Mouse (Mus musculus) gonadal fat pad, adult 2 months (tissue): ENCODE data around the gene Map2k3. TPM values are rescaled to one million over a fixed set of nuclear protein-coding genes. Genes with fewer than 3 reads are reported as not detected.

ENCODE experiments used
- DNase-seq: peaks from one replicate; pipeline ENCODE4 v3.0.0-alpha.2; 2012; ENCODE audit warnings: low read depth
- polyA plus RNA-seq: library from polyadenylated mRNA; depleted of rRNA; stranded (reverse); fragments of >200 nt; gene quantifications from 2 replicates; pipeline ENCODE4 v1.2.3, GENCODE M21; 2012; rRNA removed

Gene Map2k3
- polyA plus RNA-seq, 1 experiment: 30.9 TPM

DNA sequence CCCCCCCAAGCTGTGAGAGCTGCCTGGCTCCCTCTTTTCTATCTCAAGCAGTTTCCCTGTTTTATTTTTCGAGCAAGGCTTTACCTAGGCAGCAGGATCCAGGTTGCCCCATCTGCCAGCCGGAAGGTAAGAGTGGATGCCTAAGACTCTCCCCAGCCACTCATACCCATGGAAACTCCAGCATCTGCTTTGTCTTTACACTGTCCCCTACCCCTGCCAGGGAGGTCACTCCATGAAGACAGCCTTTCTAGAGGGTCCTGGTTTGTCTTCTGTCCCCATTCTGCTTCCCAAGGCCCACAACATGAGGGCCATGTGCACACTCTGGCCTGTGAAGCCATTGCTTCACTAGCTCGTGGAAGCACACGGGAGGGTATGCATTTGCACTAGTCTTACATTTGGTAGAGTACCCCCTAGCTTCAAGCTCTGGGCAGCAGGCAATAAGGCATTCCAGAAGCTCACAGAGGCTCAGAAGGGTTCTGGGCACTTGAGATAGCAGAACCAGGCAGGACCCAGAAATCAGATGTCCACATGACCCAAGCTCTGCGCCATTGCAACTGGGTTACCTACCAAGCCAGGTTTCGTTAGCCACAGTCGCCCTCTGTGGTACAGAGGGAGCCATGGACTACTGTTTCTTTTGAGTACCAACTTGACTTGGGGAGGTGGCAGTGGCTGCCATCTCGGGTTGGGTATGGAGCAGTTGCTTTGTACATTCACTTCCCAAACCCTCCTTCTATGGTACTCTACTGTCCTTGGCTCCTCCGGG is 24.0 kb downstream of the Map2k3 start:
- DNase-seq: no peak

DNA sequence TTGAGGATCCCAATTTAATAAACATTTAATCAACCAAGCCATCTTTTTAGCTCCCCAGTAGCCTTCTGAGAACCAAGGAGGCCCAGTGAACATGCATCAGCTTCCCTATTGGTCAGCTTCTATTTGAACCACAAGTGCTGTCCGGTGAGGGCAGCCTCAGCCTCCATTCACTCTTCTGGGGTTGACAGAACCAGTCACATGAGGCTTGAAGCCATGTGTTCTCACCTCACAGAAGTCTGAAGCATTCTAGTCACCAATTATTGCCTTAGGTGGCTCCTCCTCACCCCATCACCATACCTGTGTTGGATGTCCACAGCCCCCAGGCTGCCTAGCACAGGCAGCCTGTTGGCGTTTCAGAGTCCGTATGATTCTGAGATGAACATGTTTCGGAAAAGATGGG is 27.1 kb downstream of the Map2k3 start:
- no peak for DNase-seq

DNA sequence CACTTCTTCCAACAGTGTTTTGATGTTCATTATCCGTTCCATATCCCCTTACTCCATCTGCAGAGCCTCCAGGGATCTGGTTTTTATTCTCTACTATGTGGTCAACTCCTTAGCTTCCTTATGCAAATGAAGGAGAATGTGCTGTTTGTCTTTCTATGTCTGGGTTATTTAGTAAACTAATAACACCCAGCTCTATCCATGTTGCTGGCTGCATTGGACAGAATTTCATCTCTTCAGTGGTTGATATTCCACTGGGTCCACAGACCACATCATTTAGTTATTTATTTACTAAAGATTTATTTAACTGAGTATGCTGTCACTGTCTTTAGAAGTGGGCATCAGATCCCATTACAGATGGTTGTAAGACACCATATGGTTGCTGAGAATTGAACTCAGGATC is 29.3 kb downstream of the Map2k3 start:
- DNase-seq: no peak

DNA sequence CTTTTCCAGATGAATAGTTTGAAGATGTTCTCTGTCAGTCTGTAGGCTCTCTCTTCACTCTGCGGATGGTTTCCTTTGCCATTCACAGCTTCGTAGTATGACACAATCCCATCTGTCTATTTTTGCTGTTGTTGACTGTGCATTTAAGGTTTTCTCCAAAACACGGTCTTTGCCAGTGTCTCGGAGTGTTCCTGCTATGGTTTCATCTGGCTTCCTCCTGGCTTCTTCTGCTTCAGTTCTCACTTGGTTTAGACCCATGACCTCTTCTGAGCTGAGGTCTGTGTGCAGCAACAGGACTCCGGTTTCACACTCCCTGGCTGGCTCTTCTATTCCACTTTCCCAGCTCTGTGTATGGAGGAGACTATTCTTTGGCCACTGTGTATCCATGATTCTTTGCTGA is 30.9 kb downstream of the Map2k3 start:
- no peak for DNase-seq

DNA sequence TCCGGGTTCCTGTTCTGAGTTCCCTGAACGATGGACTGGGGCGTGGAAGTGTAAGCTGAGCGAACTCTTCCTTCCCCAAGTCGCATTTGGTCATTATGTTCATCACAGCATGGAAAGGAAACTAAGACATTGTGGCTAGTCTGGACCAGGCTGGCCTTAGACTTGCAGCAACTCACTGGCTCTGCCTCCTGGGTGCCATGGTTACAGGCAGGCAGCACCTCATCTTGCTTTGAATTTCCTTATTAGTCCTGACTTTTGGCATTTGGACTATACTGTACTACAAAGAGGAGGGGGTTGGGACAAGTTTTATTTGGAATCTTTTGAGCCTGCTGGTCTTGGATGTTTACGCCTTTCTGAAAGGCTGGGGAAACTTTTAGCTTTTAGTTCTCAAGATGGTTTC is 35.1 kb downstream of the Map2k3 start:
- DNase-seq: no peak

DNA sequence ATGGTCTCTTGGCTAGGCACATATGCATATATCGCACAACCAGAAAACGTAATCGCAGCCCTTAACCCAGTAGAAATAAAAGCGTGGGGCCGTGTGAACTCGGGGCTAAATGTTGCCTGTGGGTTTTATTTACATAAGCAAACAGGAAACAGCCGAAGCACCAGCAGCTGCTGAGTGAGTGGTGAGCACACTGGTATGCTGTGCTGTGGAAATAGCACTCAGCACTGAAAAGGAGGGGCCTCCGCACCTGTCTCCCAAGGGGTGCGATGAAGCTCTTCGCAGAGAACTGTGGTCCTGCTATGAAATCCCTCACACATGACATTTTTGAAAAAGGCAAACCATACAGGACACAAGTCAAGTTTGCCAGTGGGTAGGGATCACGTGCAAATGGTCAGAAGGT is 43.3 kb downstream of the Map2k3 start:
- no peak for DNase-seq

DNA sequence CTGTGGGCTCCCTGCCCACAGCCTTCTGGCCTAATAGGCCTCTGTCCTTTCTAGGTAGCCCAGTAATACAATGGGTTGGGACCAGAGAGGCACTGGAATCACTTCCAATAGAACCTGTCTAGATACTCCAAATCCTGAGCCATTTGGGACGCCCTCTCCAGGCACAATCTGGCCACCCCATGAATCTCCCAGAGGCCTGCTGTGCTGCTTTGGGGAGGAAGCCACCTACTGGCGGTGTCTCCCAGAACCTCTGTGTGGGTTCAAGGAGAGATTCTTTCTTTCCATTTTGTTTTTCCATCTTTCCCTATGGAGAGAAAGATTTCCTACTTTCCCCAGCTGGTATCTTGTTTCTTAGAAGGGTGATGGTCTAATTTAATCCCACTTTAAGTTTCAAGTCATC is 44.4 kb downstream of the Map2k3 start:
- DNase-seq: no peak

DNA sequence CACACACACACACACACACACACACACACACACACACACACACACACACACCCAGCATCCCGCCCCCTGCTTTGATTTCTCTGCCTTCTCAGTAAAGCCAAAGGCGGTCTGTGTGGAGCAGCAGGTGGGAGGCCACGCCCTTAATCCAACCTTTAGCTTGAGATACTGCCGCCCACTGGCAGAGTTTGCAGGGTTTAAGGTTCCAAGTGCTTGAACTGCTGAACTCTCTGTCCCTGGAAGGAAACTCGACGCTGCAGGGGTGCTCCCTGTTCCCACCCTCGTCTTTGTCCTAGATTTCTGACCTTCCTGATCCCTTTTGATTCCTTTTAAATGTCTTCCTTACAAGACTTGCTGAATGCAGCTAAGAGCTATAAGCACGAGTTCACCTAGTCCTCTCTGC is 44.9 kb downstream of the Map2k3 start:
- DNase-seq: peak; percentile 12

DNA sequence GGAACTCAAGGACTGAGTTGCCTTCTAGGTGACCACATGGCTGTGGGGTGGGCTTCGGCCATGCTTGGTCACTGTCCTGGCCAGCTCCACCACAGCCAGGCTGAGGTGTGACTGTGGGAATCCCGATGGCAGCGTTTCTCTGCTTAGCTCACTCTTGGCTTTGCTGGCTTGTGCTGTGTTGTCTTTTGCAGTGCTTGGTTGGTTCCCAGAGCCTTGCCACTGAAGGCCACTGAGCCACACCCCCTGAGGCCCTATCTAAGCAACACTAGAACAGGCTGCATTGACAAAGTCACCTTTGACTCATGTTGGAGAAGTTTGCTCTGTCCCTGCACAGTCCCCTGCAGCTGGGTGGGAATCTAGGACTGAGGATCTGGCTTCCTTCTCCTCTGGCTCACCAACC is 45.3 kb downstream of the Map2k3 start:
- no peak for DNase-seq

DNA sequence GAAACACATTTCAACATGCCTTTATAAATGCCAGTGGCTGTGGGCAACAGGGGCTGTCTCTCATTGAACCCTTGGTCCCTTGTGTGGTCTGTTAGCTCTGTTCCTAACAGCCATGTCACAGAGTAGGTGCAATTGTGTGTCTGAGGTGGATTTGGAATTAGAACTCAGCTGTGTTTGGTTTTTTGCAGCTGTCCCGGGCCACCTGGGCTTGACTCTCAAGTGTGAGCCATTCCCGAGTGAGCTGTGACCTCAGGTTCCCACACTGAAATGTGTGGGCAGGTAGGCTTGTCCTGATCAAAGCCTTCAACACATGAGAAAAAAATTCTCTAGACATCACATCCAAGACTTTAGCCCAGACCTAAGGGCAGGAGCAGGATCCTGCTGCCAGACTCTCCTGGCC is 46.8 kb downstream of the Map2k3 start:
- no peak for DNase-seq

DNA sequence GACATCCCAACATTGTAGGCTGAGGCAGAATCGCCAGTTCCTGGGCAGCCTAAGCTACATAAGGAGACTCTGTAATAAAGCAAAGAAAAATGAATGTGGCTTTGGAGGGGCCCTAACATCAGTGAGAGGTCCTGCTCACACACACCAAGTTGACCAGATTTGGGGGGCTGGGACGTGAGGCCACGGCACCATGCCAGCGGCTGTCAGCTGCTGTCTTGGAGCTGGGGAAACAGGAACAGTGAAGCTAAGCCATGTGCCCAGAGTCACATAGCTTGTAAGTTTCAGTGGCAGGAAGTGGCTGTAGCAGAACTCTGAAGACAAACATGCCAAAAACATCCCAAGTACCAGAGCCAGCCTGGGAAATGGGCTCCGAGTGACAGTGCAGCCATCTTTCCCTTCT is 48.0 kb downstream of the Map2k3 start:
- DNase-seq: no peak

DNA sequence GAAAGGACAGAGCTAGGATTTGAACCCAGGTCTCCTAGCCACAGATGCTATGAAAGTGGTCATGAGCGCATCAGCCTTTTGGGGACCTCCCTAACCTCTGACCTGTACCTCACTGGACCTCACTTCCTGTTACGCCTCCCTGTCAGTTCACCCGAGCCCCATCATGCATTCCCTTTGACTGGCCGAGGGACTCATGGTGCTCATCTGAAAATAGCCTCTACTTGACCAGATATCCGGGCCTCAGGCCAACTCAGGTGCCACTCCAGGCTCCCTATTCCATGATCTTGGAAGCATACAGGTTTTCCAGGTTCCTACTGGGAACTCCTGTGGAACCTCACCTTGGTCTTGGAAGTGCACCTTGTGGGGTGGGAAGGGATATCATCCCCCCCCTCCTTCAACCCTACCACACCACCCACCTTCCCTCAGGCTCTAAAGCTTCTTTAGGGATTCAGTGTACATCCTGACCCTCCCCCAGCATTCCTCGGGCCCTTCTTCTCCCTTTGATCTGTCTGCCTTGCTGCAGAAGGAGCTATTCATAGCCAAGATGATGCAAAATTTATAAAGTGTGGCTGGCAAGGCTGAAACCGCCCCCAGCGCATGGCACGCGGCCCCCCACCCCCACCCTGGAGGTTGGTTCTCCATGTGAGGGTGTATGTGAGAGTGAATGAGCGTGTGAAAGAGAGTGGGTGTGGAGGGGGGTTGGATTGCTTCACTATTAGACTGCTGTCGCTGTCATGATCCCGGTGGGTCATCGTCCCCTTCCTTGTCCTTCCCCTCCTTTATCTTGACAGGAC is 50.1 kb downstream of the Map2k3 start:
- no peak for DNase-seq

DNA sequence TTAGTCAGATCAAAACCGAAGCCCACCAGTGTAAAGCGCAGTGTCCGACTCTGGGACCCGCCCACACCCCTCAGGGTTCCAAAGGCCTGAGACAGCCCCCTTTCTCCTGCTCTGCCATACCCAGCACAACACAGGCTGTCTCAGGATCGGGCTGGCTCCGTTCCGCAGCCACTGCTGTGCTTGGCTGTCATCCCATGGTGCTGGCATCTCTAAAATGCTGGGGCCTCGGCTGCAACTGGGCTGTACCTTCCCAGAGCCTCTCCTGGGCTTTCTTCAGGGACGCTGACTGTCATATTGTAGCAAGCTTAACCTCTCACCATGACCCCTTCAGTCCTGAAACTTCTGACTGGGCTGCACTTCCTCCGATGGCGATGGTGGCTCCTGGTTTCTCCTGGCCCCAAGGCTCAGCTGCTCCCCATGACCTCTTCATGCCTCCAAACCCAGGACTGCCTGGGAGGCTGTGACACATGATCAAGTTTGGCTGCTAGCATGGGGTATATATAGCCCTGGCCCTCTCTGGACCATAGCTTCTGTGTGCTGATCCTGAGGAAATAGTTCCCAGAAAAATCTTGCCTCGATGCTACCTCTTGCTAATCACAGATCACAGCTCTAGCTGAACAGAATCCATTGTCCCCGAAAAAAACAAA is 53.2 kb downstream of the Map2k3 start:
- DNase-seq: no peak

DNA sequence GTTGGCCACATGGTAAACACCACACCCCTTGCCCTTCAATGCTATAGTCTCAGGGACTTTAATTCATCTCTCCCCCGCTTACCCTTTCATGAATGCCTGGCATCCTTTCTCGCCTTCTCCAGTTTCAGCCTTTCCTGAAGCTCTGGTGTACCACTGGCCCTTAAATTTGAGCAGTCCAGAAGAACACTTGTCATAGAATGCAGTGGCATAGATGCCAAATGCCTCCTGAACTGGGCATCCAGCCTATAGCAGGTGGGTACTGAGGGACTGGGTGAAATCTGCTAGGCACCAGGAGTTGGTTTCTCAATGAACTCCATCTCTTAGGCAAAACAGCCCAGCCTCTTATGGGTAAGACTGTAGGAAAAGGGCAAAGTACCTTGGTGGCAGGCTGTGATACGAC is 58.6 kb downstream of the Map2k3 start:
- no peak for DNase-seq

Other genes with a start within 250 kb of the Map2k3 start
- gene Llgl1, start 232.3 kb upstream of the Map2k3 start, polyA plus RNA-seq: 50.6 and 56.5 TPM in 2 replicates
- gene Flii, start 204.8 kb upstream of the Map2k3 start, polyA plus RNA-seq: 171 and 173 TPM in 2 replicates
- gene Mief2, start 203.6 kb upstream of the Map2k3 start, polyA plus RNA-seq: 14.3 and 16.6 TPM in 2 replicates
- gene Top3a, start 154.7 kb upstream of the Map2k3 start, polyA plus RNA-seq: 6.9 and 7.7 TPM in 2 replicates
- gene Smcr8, start 154.5 kb upstream of the Map2k3 start, polyA plus RNA-seq: 12.5 and 13.4 TPM in 2 replicates
- gene Shmt1, start 120.3 kb upstream of the Map2k3 start, polyA plus RNA-seq: 5.5 and 8.1 TPM in 2 replicates
- 27.2 and 43.9 TPM in 2 replicates for gene Dhrs7b, start 101.4 kb upstream of the Map2k3 start, polyA plus RNA-seq
- 69.1 TPM in 2 replicates for gene Tmem11, start 52.8 kb upstream of the Map2k3 start, polyA plus RNA-seq
- gene Natd1, start 17.3 kb upstream of the Map2k3 start, polyA plus RNA-seq: 39.7 and 44.6 TPM in 2 replicates
- 4.0 and 7.3 TPM in 2 replicates for gene Kcnj12, start 90.5 kb downstream of the Map2k3 start, polyA plus RNA-seq
- gene Tnfrsf13b, start 194.7 kb downstream of the Map2k3 start, polyA plus RNA-seq: 3.1 and 5.0 TPM in 2 replicates
- 44.6 and 70.2 TPM in 2 replicates for gene Usp22, start 243.0 kb downstream of the Map2k3 start, polyA plus RNA-seq